Mouse (Mus musculus) cerebellum, adult 2 months (tissue): ENCODE results near the gene Mettl1.

Experiments
- CTCF ChIP-seq: fragments of 200-500 bp; IDR thresholded peaks from 2 replicates; pipeline ENCODE4 v1.5.1; 2011; ENCODE audit warnings: low read depth, mild to moderate bottlenecking, control low read depth, low read length, moderate library complexity, borderline replicate concordance; ENCODE audit not compliant: insufficient read depth
- POLR2A ChIP-seq: fragments of 200-500 bp; IDR thresholded peaks from 2 replicates; pipeline ENCODE4 v1.6.1; 2011; ENCODE audit warnings: low read length, control low read depth, borderline replicate concordance; ENCODE audit not compliant: insufficient read depth

GRCm38 (mm10) chr10:127054646-127055045 lies 13.4 kb downstream of the Mettl1 start:
- no peak for TF ChIP-seq POLR2A
- TF ChIP-seq CTCF, result no peak
